Mouse (Mus musculus) adrenal gland, adult 8-10 months (tissue): ENCODE measurements at regions not wholly inside any gene's neighbourhood (a gene's known extent, or its start where the extent isn't known, plus 50 kb on each side); places are given as distances from the start of the nearest gene placed in this dataset.
A peak's percentile ranks its signal among the peaks of the same experiment; 100 is the strongest.

Experiments used
- DNase-seq: peaks from one replicate; pipeline ENCODE4 v3.0.0; 2022

DNA sequence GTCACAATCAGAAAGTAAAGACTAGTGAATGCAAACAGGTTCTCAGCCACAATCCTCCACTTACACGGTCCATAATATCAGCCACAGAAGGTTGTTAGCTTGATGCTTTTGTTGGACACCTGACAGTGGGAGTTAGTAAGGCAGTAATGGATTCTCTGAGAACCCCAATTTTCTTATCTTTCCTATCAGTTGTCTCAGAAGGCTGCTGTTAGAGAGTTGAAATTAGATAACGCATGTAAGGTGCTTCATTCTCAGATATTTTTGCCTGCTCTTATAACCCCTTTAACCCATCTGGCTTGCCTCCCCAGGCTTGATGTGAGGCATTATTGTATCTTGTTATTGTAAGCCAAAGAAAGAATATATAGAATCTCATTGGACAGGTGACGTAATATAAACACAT lies 63.0 kb upstream of the Ube2e3 start:
- DNase-seq: no peak

DNA sequence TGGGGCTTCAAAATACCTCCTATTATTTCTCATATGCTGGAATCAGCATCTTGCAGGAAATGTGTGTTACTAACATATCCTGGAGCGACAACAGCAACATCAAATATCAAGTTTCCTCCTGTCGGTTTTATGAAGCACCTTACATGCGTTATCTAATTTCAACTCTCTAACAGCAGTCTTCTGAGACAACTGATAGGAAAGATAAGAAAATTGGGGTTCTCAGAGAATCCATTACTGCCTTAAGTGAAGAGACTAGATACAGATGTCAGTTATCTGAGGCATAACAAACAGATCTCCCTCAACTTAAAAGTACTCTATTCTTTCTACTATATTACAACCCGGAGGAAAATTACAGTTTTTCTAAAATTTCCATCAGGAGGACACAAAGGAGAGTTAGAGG lies 64.4 kb upstream of the Ube2e3 start:
- no peak for DNase-seq

DNA sequence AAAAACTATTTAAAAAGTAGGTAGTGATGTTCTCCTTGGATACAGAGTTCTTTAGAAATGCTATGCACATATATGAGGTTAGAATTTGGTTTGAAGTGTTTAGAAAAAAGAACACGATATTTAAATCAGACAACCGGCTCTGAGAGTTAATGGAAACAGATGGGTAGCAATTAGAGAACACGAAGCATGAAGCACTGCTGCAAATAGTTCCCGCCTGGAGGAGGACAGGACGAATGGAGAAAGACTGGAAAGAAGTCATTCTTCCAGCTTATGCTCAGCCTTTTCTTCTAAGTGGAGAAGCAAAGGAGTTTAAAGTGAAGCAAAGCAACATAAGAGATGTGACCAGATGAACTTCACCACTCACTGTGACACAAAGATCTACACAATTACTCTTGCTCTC lies 72.5 kb upstream of the Ube2e3 start:
- DNase-seq: no peak

DNA sequence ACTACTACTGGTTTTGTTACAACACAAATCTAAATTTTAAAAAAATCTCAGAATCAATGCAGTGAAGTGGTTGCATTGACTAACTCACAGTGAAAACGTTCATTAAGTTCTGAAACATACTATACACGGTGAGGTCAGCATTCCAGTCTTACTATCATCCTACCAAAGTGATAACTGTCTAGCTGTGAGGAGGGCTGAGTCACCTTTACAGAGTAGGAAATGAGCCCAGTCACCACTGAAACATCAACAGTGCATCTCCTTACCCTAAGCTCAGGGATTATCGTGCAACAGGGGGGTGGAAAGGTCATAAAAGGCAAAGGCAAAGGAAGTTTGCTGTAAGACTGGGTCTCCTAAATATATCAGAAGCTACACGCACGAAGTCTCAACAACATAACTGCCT lies 73.2 kb upstream of the Ube2e3 start:
- DNase-seq: no peak

DNA sequence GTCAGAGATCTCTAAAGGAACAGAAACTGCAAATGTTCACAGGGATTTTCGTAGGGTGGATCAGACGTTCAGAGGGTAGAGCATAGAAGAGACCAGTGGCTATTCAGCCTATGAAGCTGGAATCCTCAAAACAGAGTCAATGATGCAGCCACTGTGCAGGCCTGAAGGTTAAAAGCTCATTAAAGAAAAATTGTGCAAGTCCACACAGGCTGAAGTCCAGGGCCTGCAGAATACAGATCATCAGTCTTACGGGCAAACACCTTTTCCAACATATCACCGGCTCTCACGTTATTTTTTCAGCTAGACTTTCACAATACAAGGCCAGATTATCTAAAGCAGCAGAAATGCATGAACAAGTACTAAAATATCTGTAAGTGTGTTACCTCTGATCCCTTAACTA lies 78.8 kb upstream of the Ube2e3 start:
- DNase-seq: no peak

DNA sequence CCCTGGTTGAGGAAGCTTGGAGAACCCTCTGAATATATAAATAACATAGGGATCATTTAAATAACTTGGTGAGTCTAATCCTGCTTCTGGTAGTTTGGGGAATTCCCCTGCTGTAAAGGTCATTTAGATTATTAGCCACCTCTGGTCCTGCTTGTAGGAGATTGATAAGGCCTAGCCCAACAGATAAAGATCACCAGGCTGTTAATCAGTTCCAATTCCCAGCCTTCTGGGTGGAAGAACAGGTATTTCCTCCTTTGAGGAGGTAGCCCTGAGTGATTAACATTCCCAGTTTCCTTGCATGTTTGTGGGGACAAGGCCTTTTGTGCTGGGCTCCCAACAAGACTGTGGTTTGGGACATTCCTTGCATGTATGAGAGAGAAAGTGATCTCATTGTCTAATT lies 79.7 kb upstream of the Ube2e3 start:
- no peak for DNase-seq

DNA sequence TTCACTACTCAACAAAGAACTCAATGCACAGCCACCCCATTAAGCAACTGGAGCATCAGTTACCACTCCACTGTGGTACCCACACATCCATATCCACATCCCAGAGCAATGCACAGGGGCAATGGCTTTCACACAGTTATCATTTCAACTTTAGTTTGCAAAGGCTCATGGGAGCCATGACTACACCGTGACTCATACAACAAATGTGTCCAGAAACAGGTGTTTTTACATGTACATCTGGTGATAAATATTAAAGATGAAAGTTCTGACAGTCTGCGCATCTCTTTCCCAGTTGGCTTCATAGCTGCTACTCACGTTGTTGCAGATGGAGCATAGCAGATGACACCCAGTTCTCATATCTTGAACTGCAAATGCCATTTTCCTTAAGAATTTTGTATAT lies 88.0 kb upstream of the Ube2e3 start:
- DNase-seq: no peak

DNA sequence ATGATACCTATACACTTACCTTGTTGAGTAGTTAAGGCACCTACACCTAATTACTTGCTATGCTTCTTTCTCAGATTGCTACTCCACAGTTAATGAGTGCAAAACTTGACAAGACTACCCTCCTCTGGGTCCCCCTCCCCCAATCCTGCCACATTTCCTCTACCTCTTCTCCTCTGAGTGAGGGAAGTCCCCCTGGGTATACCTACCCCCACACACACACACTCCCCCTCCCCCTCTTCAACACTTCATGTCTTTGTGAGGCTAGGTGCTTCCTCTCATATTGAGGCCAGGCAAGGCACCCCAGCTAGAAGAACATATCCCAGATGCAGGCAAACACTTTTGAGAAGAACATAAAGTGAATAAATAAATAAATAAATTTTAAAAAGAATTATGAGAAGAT lies 90.3 kb upstream of the Ube2e3 start:
- DNase-seq: no peak

DNA sequence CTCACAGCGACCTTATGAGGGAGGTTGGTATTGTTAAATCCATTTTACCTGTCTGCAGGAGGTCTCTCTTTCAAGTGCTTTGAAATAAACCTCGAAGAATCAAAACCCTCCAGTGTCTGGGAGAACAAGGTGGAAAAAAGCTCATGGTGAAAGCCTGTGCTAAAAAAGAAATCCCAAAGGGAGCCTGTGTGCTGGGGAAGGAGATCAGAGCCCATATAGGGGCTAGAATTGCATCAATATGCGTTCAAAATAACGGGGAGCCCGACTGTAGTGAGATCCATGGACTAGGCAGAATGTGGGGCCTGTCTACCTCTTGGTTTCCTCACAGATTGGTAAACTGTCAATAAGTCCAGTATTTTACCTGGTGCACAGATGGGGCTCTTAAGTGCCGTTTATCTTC lies 113.6 kb upstream of the Ube2e3 start:
- no peak for DNase-seq

DNA sequence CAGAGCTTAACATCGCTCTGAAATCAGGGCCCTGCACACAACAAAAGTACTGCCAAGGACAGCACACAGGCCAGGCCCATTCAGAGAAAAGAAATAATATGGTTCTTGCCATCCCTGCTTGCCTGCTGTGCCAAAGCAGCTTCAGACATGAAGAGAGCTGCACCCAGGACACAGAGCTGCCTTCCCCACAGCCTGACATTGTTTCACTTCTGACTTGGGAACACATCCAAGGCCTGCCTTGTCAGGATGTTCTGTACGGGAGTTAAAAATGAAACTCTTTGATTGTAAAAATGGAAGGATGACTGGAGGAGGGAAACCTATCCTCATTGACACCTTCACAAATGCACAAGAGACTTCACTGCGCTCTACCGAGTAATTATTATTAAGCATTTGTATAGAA lies 114.0 kb upstream of the Ube2e3 start:
- DNase-seq: no peak

DNA sequence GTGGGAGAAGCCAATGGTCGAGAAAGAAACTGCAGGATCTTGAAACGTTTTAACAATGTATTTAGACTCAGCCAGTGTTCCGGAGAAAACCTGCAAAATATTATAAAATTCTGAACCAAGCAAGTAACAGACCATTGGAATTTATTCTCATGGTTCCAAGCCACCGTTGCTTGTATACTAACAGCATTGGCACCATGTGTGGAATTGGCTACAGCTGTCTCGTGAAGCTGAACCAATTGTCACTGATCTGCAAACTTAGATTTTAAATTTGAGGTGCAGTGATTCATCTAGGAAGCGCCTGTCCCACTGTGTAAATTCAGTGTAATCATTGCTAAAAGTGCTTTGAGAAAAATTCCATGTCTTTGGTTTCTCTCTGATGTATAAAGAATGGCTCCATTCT lies 137.8 kb upstream of the Ube2e3 start:
- DNase-seq: no peak

DNA sequence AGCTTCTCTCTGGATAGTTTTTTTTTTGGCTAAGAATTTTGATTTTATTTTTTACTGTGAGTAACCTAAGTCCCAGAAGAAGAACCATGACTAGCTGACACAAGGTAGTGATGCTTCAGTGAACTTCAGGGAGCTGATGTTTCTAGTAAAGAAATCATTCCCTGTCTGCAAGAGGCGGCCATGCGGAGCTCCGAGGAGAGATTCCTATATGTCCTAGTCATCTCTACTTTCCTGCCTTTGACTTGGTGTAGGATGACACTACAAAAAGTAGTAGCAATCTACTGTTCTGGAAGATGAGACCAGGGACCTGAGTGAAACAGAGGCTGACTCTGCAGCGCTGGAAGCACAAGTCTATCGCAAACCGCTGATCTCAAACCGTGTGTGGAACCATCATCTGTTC lies 141.9 kb upstream of the Ube2e3 start:
- no peak for DNase-seq

DNA sequence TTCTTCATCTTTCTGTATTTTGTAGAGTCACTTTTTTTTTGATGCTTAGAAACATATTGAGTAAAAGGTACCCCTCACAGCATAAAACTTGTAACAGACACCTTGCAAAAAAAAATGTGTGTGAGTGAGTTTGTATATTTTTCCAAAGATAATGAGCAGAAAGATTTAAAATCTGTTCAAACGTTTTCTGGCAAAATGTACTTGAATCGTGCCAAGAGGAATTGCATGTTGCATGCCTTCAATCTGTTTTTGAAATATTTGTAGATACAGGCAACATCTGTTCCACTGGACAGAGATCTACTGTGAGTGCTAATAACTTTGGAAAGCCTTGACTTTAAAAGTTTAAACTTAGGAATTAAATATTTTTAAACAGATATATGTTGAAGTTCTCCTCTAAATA lies 143.5 kb upstream of the Ube2e3 start:
- no peak for DNase-seq

DNA sequence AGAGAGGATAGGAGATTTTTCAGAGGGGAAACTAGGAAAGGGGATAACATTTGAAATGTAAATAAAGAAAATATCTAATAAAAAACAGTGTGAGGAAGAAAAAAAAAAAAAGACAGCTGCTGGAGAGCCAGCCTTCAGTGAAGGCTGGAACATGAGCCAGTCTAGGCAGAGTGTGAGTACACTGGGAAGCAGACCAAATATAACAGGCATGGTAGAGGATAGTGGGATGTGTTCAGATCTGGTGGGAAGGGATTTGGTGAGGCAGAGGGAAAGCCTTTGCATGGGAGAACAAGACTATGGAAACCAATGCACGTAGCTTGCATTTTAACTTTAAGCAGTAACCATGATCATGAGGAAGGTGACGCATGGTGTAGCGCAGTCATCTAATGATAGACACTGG lies 144.5 kb upstream of the Ube2e3 start:
- no peak for DNase-seq

DNA sequence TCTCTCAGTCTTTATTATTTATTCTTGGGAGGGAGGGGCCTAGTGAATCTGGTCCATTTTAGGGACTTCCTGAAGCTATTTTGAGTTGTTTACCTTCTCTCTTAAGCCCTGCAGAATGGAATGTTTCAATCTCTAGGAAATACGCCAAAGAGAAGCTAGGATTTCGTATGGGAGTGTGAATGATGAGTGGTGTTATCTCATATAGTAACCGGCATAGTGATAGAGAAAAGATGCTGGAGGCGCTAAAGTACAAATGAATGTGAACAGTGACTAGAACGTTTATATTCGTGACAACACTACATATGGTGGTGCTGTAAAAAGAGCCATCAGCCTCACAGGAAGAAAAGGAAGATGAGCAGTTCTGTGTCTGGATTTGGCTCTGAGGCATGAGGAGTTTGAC lies 145.2 kb upstream of the Ube2e3 start:
- DNase-seq: no peak

DNA sequence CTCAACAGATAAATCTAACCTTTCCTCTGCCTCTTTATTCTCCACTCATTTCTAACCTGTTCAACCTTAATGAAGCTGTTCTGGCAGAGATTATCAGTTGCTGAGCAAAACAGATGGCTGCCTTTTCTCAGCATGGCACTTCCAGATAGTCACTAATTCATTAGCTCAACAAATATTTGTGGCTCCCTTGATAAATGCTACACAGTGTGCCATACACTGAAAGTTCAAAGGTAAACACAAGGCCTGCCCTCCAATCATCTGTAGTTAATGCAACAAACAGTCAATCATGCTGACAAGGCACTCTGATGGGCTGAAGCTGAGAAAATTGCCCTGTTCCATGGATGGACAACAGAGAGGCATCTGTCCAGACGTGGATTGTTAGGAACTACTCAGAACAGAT lies 149.4 kb upstream of the Ube2e3 start:
- no peak for DNase-seq

DNA sequence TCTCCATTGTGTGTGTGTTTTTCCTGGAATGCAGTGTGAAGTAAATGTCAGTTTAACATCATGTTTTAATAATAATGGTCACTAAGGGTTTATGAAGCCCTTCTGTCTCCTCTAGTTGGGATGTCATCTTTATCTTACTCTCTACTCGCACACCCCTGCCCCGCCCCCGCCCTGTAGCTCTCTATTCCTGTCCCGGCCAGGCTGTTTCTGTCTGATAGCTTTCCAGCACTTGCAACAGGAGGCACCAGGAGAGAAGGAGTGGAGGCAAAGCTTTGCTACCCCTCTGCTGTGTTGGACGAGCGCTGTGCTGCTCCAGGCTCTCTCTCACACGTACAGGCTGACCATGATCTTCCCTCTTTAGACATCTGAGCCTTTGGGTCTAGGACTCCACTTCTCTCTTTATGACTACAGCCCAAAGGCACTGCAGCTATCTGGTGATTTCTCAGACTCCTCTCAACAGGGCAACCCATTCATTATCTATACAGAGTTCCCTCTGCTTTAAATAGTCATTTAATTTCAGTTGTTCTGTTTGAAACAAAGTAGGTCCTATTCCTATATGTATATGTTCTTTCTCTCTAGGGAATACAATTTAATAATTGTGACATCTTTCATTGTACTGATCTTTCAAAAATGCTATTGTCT lies 151.6 kb upstream of the Ube2e3 start:
- DNase-seq: no peak

DNA sequence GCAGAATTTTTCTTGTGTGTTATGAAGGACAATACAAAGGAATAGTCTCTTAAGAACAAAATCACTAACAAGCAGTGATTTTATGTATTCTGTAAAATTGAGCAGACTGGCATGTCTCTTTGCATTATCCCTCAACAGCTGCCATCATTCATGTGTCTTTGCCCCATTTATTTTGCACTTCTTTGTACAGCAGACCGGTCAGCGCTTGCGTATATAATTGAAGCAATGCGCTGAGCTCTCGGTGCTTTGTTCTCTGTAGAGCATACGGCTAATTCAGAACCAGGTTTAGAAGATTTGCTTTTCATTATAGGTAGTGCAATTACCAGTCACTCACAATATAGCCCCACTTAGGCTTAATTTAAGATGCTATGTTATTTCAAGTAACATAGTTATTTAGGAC lies 173.1 kb upstream of the Ube2e3 start:
- DNase-seq: no peak

DNA sequence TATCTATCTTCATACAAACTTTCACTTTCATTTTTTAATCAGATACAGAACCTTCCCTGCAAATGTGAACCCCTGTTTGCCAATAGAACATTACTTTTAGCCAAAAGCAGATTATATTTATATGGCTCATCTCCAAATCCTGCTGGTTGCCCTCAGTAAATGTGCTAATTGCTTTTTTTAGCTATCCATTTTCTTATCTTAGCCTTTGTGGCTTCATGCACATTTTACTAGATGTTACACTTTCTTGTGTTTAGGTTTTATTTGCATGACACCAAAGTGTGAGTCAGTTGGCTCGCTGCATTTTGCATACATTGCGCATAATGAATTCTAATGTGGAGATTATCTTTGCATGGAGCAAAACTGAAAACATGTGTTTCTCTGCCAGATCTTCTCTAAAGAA lies 211.3 kb upstream of the Ube2e3 start:
- DNase-seq: no peak

DNA sequence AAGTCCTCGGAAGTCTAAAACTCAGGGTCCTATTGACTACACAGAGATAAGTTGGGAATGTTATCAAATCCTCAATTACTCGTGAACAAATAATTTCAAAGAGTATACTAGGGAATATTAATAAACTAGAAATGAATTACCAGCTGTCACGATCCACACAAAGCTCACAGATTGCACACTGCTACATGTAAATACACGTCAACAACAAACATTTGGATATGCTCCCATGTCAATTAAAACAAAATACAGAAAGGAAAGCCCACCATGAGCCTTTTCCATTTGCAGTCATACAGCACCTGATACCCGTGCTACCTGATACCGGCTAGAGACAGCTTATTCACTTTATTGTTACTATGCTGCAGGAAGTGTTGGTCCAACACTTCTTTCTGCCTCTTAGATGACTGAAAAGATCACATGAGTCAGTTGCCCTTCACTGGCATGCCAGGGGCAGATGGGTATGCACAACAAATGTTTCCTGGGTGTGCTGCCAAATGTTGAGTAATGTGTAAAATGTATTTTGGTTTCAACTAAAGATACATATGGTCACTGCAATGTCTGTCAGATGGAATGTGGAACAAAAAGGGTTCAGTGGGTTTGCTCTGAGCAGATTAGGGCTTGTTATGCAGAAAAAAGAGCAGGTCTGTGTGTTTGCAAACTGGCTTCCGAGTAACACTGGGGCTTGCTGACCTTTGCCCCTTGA lies 212.6 kb upstream of the Ube2e3 start:
- DNase-seq: peak; percentile 30

DNA sequence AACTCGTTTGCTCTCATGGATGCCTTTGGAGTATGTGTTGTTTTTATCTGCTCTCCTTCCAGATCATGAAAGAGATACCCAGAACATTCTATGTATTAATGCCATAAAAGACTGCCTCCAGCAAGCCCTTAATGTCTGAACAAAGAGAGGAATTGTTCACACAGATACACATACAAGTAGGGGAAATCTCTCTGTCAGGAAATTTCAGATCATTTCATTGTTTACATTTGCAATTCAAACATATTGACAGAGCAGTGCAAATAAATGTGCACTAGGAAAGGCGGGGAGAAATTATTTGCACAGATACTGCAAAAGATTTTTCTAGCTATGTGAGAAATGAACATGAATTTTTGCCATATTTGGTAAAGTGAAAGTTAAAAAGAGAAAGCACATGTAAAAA lies 216.4 kb upstream of the Ube2e3 start:
- no peak for DNase-seq

DNA sequence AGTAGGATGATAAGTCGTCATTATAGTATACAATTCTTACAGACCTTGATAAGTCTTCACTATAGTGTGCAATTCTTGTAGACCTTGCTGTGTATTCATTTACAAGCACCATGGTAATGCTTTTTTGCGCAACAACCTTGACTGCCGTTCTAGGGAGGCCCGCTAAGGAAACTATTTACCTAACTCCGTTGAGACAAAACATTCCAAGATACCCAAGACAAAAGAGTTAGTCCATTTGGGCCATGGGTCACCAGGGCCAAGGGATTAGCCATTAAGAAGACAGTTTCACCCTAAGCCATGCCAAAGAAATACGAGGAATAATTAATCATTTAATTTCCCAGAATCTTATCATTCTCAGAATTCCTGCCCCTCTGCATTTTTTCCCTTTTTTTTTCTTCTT lies 227.6 kb upstream of the Ube2e3 start:
- DNase-seq: no peak

DNA sequence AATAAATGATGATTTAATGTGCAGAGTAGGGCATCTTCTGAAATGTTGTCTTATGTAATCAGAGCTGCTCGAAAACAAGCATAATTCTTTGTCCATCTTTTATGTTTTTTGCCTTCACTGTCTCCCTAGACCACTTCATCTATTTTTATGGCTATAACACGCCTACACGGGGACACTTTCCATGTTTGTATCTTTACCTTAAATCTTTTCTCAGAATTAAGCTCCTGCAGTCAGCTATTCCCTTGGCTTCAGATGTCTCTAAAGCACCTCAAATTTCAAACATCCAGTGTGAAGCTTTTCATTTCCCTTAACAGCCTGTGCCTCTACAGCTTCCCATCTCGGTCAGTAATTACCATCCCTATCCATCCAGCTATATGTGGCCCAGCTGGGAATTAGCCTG lies 242.7 kb upstream of the Ube2e3 start:
- no peak for DNase-seq

DNA sequence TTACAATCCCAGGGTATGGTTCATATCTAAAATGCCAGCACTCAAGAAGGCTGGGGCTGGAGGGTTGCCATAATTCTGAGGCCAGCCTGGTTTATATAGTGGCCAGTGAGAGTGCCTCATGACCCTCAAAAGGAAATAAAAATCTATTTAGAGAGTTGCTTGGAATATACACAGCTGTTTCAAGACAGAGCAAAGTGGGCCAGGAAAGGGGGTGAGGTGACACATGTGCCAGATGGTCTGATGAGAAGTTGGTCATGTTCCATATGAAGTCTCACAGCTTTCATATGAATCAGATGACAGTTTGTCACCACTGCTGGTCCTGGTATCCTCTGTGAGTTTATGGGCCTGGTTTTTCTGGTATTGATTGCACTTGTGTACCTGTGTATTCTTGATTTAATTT lies 261.5 kb upstream of the Ube2e3 start:
- no peak for DNase-seq

DNA sequence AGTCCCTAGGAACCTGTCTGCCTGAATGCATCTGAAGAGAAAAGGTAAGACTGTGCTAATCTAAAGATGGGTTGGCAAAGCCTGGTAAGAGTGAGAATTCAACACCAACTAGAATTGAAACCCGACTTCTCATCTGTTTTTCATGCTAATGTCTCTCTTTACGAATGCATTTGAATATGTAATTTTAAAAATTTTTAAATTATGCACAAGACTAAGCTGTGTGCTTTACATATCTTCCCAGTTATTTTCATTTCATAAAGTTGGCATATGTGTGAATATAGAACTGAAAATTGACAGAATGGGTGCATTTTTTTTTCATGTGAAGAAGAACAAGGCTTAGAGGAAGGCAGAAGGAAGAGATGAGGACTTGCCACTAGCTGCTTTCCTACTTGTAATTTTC lies 267.2 kb upstream of the Ube2e3 start:
- no peak for DNase-seq
